Mouse (Mus musculus): ENCODE data around the gene Tyms.

GRCm38 (mm10) chr5:30014580-30014979 is 58.8 kb downstream of the Tyms start:
- TF ChIP-seq CTCF (IDR thresholded peaks at IDR 0.05; ENCODE audit: borderline replicate concordance, insufficient read depth, low read length) (no peak), POLR2A (IDR thresholded peaks at IDR 0.05; ENCODE audit: low read depth, low read length) (no peak)
